Mouse (Mus musculus) midbrain, embryonic 10.5 days (tissue): ENCODE measurements around the gene Sirt1. TPM values are rescaled to one million over a fixed set of nuclear protein-coding genes. Genes with fewer than 3 reads are reported as not detected.
"Not testable (repeated sequence)": the region's sequence is repeated elsewhere in the genome, so short reads cannot be mapped to it uniquely, and the experiment has no call there.

Experiments
- DNase-seq: peaks from one replicate; pipeline ENCODE4 v3.0.0-alpha.2; 2017; ENCODE audit warnings: low spot score
- H3K27ac ChIP-seq: fragments of 300-500 bp; sonication (generic); replicated peaks from 2 replicates; pipeline ENCODE4 v1.5.1; 2016; ENCODE audit warnings: mild to moderate bottlenecking
- H3K27me3 ChIP-seq: fragments of 300-500 bp; sonication (generic); 2 replicates; pipeline ENCODE4 v1.6.1; 2016; ENCODE audit warnings: low read depth, mild to moderate bottlenecking; ENCODE audit not compliant: poor library complexity, severe bottlenecking
- H3K36me3 ChIP-seq: fragments of 300-500 bp; sonication (generic); 2 replicates; pipeline ENCODE4 v1.6.1; 2016; ENCODE audit warnings: mild to moderate bottlenecking, moderate library complexity
- H3K4me1 ChIP-seq: fragments of 300-500 bp; sonication (generic); 2 replicates; pipeline ENCODE4 v1.6.1; 2016
- H3K4me3 ChIP-seq: fragments of 300-500 bp; sonication (generic); 2 replicates; pipeline ENCODE4 v1.5.1; 2016; ENCODE audit warnings: mild to moderate bottlenecking, moderate library complexity
- H3K9me3 ChIP-seq: fragments of 300-500 bp; sonication (generic); replicated peaks from 2 replicates; pipeline ENCODE4 v1.6.1; 2016; ENCODE audit warnings: mild to moderate bottlenecking
- WGBS: fragments of 180-500 bp; shearing (Covaris S2); methylation state at CpG from one replicate; pipeline ENCODE4 v1.1.7; 2016; 5-methylcytosine and 5-hydroxymethylcytosine counted together
- polyA plus RNA-seq: library from polyadenylated mRNA; unstranded; fragments of >200 nt; fragmentation: Nextera tagmentation; extraction: Ambion mirVana; gene quantifications from 2 replicates; pipeline ENCODE4 v1.2.1, GENCODE M21; 2016

Sirt1 gene
- polyA plus RNA-seq, 1 experiment from 2014 or later, result 6.2 TPM

- DNase-seq, result no peak
- no peak overlapping the region for H3K27ac ChIP-seq
- H3K4me3 ChIP-seq, result no peak overlapping the region
- H3K9me3 ChIP-seq, result no peaks in the 10 kb centered on the region
- no peaks in the 10 kb centered on the region for H3K27me3 ChIP-seq
- H3K4me1 ChIP-seq, result no peaks in the 10 kb centered on the region
- H3K36me3 ChIP-seq, result no peaks in the 10 kb centered on the region
- WGBS, result 71% methylated on average over 7 of the region's 7 CpGs
Observed at GRCm38 (mm10) chr10:63415850-63416249, 34.3 kb upstream of the Sirt1 start.

- peaks cover under 1% of the 10 kb centered on the region; the same call in 1 of the 2 replicates for H3K4me1 ChIP-seq
- WGBS, result 88% methylated on average over 7 of the region's 7 CpGs
Observed at GRCm38 (mm10) chr10:63415287-63415686, 33.8 kb upstream of the Sirt1 start.

GRCm38 (mm10) chr10:63412756-63413155 is 31.3 kb upstream of the Sirt1 start:
- WGBS, result 86% methylated on average over 17 of the region's 17 CpGs
- H3K9me3 ChIP-seq, result no peaks in the 10 kb centered on the region
- H3K36me3 ChIP-seq, result no peaks in the 10 kb centered on the region
- H3K27ac ChIP-seq, result no peak overlapping the region
- H3K4me3 ChIP-seq, result no peak overlapping the region
- H3K27me3 ChIP-seq, result no peaks in the 10 kb centered on the region
- peaks cover 2% of the 10 kb centered on the region; the same call in 1 of the 2 replicates for H3K4me1 ChIP-seq
- DNase-seq, result no peak

More at GRCm38 (mm10) chr10:63415287-63415686, 33.8 kb upstream of the Sirt1 start:
- Histone ChIP-seq H3K36me3 (no peaks in the 10 kb centered on the region), H3K4me3 (no peak overlapping the region), H3K27me3 (no peaks in the 10 kb centered on the region), H3K27ac (no peak overlapping the region), H3K9me3 (no peaks in the 10 kb centered on the region)
- no peak for DNase-seq

GRCm38 (mm10) chr10:63411674-63412073 is 30.2 kb upstream of the Sirt1 start:
- not testable (repeated sequence) for H3K27me3 ChIP-seq, H3K4me3 ChIP-seq, H3K4me1 ChIP-seq, DNase-seq, H3K36me3 ChIP-seq, H3K27ac ChIP-seq, H3K9me3 ChIP-seq
- 95% methylated on average over 6 of the region's 7 CpGs for WGBS

- DNase-seq, result no peak
- Histone ChIP-seq H3K36me3 (no peaks in the 10 kb centered on the region), H3K4me1 (peaks cover 2% of the 10 kb centered on the region; the same call in 1 of the 2 replicates), H3K9me3 (no peaks in the 10 kb centered on the region), H3K27me3 (no peaks in the 10 kb centered on the region), H3K4me3 (no peak overlapping the region), H3K27ac (no peak overlapping the region)
- WGBS, result 75% methylated on average over 16 of the region's 16 CpGs
Observed at GRCm38 (mm10) chr10:63410162-63410956, 28.9 kb upstream of the Sirt1 start.

GRCm38 (mm10) chr10:63403636-63404035 is 22.1 kb upstream of the Sirt1 start:
- no peak for DNase-seq
- Histone ChIP-seq H3K9me3 (no peaks in the 10 kb centered on the region), H3K36me3 (no peaks in the 10 kb centered on the region), H3K4me3 (no peak overlapping the region), H3K27ac (no peak overlapping the region), H3K4me1 (no peaks in the 10 kb centered on the region), H3K27me3 (no peaks in the 10 kb centered on the region)
- 70% methylated on average over 2 of the region's 2 CpGs for WGBS

- 94% methylated on average over 5 of the region's 5 CpGs for WGBS
- Histone ChIP-seq H3K4me1 (no peaks in the 10 kb centered on the region), H3K27me3 (no peaks in the 10 kb centered on the region), H3K9me3 (no peaks in the 10 kb centered on the region), H3K4me3 (no peak overlapping the region), H3K36me3 (no peaks in the 10 kb centered on the region), H3K27ac (no peak overlapping the region)
- DNase-seq, result no peak
Observed at GRCm38 (mm10) chr10:63402731-63403504, 21.4 kb upstream of the Sirt1 start.

GRCm38 (mm10) chr10:63396963-63397362 is 15.5 kb upstream of the Sirt1 start:
- Histone ChIP-seq H3K4me1 (no peaks in the 10 kb centered on the region), H3K36me3 (no peaks in the 10 kb centered on the region), H3K27me3 (no peaks in the 10 kb centered on the region), H3K4me3 (no peak overlapping the region), H3K27ac (no peak overlapping the region), H3K9me3 (no peaks in the 10 kb centered on the region)
- WGBS, result 95% methylated on average over 10 of the region's 10 CpGs
- no peak for DNase-seq

GRCm38 (mm10) chr10:63388948-63389347 is 7.4 kb upstream of the Sirt1 start:
- no peaks in the 10 kb centered on the region for H3K27me3 ChIP-seq
- no peaks in the 10 kb centered on the region for H3K4me1 ChIP-seq
- no peak overlapping the region for H3K27ac ChIP-seq
- H3K9me3 ChIP-seq, result no peaks in the 10 kb centered on the region
- DNase-seq, result no peak
- H3K4me3 ChIP-seq, result no peak overlapping the region
- WGBS, result 52% methylated on average over 4 of the region's 4 CpGs
- no peaks in the 10 kb centered on the region for H3K36me3 ChIP-seq

- DNase-seq, result no peak
- H3K4me3 ChIP-seq, result peak overlapping the region; percentile 60
- no peaks in the 10 kb centered on the region for H3K36me3 ChIP-seq
- no peaks in the 10 kb centered on the region for H3K27me3 ChIP-seq
- 2% methylated on average over 10 of the region's 10 CpGs for WGBS
- H3K27ac ChIP-seq, result peak overlapping the region; percentile 66; the same call in 1 of the 2 replicates
- no peaks in the 10 kb centered on the region for H3K9me3 ChIP-seq
- peaks cover 2% of the 10 kb centered on the region for H3K4me1 ChIP-seq
Observed at GRCm38 (mm10) chr10:63386991-63387390, 5.5 kb upstream of the Sirt1 start.

- Histone ChIP-seq H3K27ac (peak overlapping the region; percentile 66), H3K27me3 (peaks cover 4% of the 10 kb centered on the region), H3K36me3 (no peaks in the 10 kb centered on the region), H3K4me3 (peak overlapping the region; percentile 60), H3K9me3 (no peaks in the 10 kb centered on the region), H3K4me1 (peaks cover 8% of the 10 kb centered on the region)
- peak; percentile 80 for DNase-seq
- WGBS, result under 1% methylated on average over 19 of the region's 19 CpGs
Observed at GRCm38 (mm10) chr10:63386444-63386843, 4.9 kb upstream of the Sirt1 start.

GRCm38 (mm10) chr10:63385897-63386296 is 4.4 kb upstream of the Sirt1 start:
- H3K36me3 ChIP-seq, H3K9me3 ChIP-seq, DNase-seq, H3K27me3 ChIP-seq: not testable (repeated sequence)
- 32% methylated on average over 5 of the region's 5 CpGs for WGBS
- H3K27ac ChIP-seq, result peak overlapping the region; percentile 66; the same call in 1 of the 2 replicates
- peak overlapping the region; percentile 60 for H3K4me3 ChIP-seq
- peaks cover 11% of the 10 kb centered on the region for H3K4me1 ChIP-seq
